Mouse (Mus musculus) cerebellum, adult 2 months (tissue): ENCODE measurements around the gene Keg1. TPM values are rescaled to one million over a fixed set of nuclear protein-coding genes. Genes with fewer than 3 reads are reported as not detected.
"Not testable (repeated sequence)": the region's sequence is repeated elsewhere in the genome, so short reads cannot be mapped to it uniquely, and the experiment has no call there.

Experiments
- DNase-seq, 2 experiments: peaks; one replicate each; pipeline ENCODE4 v3.0.0; 2021
- H3K27ac ChIP-seq: fragments of 200-500 bp; 2 replicates; pipeline ENCODE4 v1.5.1; 2012; ENCODE audit warnings: low read length, control low read depth, inconsistent platforms; ENCODE audit not compliant: insufficient read depth
- H3K27me3 ChIP-seq: fragments of 200-500 bp; 2 replicates; pipeline ENCODE4 v1.6.1; 2012; ENCODE audit warnings: inconsistent platforms, mild to moderate bottlenecking, low read length, moderate library complexity; ENCODE audit not compliant: control insufficient read depth, insufficient read depth
- H3K4me1 ChIP-seq: fragments of 200-500 bp; 2 replicates; pipeline ENCODE4 v1.6.1; 2011; ENCODE audit warnings: low read length; ENCODE audit not compliant: control insufficient read depth, insufficient read depth
- H3K4me3 ChIP-seq: fragments of 200-500 bp; replicated peaks from 2 replicates; pipeline ENCODE3; 2011; ENCODE audit warnings: mild to moderate bottlenecking, low read depth, low read length, control low read depth; ENCODE audit not compliant: insufficient read depth
- CTCF ChIP-seq: fragments of 200-500 bp; IDR thresholded peaks from 2 replicates; pipeline ENCODE4 v1.5.1; 2011; ENCODE audit warnings: low read depth, mild to moderate bottlenecking, control low read depth, low read length, moderate library complexity, borderline replicate concordance; ENCODE audit not compliant: insufficient read depth
- POLR2A ChIP-seq: fragments of 200-500 bp; IDR thresholded peaks from 2 replicates; pipeline ENCODE4 v1.6.1; 2011; ENCODE audit warnings: low read length, control low read depth, borderline replicate concordance; ENCODE audit not compliant: insufficient read depth
- WGBS: fragments of 180-500 bp; shearing (Covaris S2); methylation state at CpG from one replicate; pipeline ENCODE4 v1.1.7; 2018; 5-methylcytosine and 5-hydroxymethylcytosine counted together
- polyA plus RNA-seq: library from polyadenylated mRNA; depleted of rRNA; stranded (reverse); fragments of >200 nt; gene quantifications from 2 replicates; pipeline ENCODE4 v1.2.3, GENCODE M21; 2012

Keg1 gene
- polyA plus RNA-seq, 1 experiment, result not detected

DNA sequence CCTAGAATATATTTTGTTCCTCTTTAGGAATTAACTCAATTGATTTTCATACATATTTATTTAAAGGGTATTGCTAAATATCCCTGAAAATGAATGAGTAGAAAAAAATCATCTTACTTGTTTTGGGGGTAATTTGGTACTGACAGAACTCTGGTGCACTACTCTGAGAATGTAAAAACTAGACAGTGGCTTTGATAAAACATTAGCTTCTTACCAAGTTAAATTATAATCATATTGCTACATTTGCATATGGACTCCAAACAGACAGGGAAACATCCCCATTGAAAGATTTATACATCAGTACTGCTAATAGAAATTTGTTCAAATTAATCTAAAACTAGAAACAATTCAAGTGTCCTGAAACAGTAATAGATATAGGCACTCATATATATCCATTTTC, 10.4 kb upstream of the Keg1 start:
- no peak for DNase-seq
- H3K27ac ChIP-seq, result no peak overlapping the region
- TF ChIP-seq POLR2A (no peak), CTCF (no peak)

DNA sequence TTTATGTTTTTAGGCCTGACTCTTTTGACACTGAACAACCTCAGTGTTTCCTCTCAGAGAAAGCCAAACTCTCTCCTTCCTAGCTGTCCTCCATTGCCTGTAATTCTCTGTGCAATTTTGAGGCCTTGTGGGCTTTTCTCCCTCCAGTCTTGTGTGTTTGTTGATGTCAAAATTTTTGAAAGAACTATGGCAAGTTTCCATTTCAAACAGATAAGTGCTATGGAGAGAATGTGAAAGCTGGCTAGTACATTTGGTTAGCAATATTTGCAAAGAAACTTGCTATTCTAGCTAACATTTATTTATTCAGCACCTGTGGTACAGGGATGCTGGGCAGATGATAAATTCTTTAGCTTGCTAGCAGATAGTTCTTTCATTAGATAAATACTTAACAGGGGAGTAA, 635 bp downstream of the Keg1 start:
- no peak for TF ChIP-seq CTCF
- TF ChIP-seq POLR2A, result no peak
- Histone ChIP-seq H3K27me3 (no peaks in the 10 kb centered on the region), H3K4me1 (no peaks in the 10 kb centered on the region), H3K27ac (no peak overlapping the region), H3K4me3 (no peak overlapping the region)
- DNase-seq, result no peak

More for the DNA sequence above, 10.4 kb upstream of the Keg1 start:
- Histone ChIP-seq H3K27me3 (no peaks in the 10 kb centered on the region), H3K4me1 (no peaks in the 10 kb centered on the region), H3K4me3 (no peak overlapping the region)

DNA sequence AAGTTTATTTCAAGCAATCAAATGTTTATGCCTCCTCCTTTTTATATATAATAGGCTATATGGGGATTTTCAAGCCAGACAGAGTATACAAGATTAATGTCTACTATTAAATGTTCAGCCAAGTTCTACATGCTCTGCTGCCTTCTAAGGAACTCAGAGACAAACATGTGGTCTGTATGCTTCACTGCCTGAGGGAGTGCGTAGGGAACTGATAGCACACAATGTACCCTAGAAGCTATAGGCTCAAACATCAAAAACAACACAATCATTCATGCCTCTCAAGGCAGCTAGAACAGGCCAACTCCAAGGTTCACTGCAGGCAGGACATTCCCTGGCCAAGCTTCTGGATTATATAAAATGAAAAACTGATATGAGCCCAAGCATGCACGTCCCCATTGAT, 12.9 kb downstream of the Keg1 start:
- Histone ChIP-seq H3K4me3 (no peak overlapping the region), H3K27ac (no peak overlapping the region), H3K27me3 (no peaks in the 10 kb centered on the region), H3K4me1 (no peaks in the 10 kb centered on the region)
- TF ChIP-seq POLR2A (no peak), CTCF (no peak)
- no peak for DNase-seq
- WGBS, result 74% methylated on average over 2 of the region's 2 CpGs

DNA sequence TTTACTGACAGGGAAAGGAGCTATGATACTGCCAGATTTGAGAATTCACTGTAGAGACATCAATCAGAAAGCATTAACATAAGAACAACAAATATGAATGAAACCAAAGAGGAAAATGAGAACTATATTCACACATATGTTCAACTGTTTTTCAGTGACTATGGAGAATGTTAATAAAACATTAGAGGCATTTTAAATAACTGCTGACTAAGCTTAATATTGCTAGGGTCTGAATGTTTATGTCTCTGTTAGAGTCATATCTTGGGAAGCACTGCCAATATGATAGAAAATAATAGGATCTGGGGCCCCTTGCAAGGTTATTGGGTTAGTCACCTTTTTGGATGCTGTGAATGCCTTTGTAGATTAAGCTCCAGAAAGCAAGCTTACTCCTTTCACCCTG, 13.4 kb downstream of the Keg1 start:
- no peak for TF ChIP-seq CTCF
- no peak for TF ChIP-seq POLR2A

DNA sequence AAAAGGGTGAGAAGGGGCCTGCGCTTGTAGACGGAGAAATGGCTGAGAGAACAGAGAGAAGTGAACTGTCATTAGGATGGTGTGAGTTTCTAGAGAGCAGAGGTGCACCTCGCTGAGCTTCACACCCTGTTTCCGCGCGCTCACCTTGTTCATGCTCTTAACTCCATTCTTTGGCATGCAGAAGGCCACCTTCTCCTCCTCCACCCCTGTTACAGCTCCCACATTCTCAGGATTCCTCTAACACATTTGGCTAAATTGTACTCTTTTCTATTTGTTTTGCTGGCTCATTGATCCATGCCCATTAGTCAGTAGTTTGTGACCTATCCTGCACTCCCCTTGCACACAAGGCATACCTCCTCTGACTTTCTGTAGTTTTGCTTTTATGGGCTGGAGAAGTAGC, 23.6 kb downstream of the Keg1 start:
- no peak for DNase-seq
- Histone ChIP-seq H3K4me3 (no peak overlapping the region), H3K4me1 (no peaks in the 10 kb centered on the region), H3K27me3 (no peaks in the 10 kb centered on the region), H3K27ac (no peak overlapping the region)
- 90% methylated on average over 6 of the region's 6 CpGs for WGBS
- TF ChIP-seq POLR2A (no peak), CTCF (no peak)

More for the DNA sequence above, 13.4 kb downstream of the Keg1 start:
- no peaks in the 10 kb centered on the region for H3K4me1 ChIP-seq
- no peak for DNase-seq
- no peaks in the 10 kb centered on the region for H3K27me3 ChIP-seq
- H3K27ac ChIP-seq, result no peak overlapping the region
- H3K4me3 ChIP-seq, result no peak overlapping the region

DNA sequence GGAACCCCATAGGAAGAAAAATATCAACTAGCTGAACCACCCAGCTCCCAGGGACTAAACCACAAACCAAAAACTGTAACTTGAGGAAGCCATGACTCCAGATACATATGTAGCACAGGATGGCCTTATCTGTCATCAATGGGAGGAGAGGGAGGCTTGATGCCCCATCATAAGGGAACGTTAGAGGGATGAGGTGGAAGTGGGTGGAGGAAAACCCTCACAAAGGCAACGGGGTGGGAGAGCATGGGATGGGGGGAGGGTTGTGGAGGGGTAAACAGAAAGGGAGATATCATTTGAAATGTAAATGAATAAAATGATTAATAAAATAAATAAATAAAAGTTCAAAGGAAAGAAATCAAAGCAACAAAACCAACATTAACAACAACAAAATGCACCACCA, 24.9 kb downstream of the Keg1 start:
- WGBS, result 67% methylated on average over 2 of the region's 2 CpGs
- TF ChIP-seq POLR2A, result no peak
- TF ChIP-seq CTCF, result no peak
- no peak for DNase-seq

DNA sequence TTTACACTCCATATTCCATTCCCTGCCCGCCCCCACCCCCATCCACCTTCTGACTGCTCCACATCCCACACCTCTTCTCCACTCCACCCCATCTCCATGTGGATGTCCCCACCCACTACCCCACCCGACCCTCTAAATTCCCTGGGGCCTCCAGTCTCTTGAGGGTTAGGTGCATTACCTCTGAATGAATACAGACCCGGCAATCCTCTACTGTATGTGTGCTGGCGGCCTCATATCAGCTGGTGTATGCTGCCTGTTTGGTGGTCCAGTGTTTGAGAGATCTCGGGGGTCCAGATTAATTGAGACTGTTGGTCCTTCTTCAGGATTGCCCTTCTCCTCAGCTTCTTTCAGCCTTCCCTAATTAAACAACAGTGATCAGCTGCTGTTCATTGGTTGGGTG, 25.3 kb downstream of the Keg1 start:
- 86% methylated on average over 5 of the region's 5 CpGs for WGBS
- not testable (repeated sequence) for H3K4me1 ChIP-seq, DNase-seq, H3K27ac ChIP-seq, H3K4me3 ChIP-seq, H3K27me3 ChIP-seq

More for the DNA sequence above, 24.9 kb downstream of the Keg1 start:
- H3K27ac ChIP-seq, result no peak overlapping the region
- no peak overlapping the region for H3K4me3 ChIP-seq
- H3K4me1 ChIP-seq, result no peaks in the 10 kb centered on the region
- H3K27me3 ChIP-seq, result no peaks in the 10 kb centered on the region

DNA sequence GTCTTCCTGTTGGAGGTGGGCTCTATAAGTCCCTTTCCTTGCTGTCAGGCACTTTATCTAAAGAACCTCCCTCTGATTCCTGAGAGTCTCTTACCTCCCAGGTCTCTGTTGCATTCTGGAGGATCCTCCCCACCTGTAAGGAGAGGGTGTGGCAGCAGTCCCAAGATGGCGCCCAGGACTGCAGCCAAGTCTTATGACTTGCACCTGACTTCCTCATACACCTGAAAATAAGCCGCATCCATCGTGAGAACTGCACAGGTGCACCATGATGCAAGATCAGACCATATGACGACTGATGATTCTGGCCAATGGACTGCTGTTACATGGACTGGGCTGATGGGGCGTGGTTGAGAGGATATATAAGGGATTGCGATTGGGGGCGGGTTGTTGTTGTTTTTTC, 26.0 kb downstream of the Keg1 start:
- not testable (repeated sequence) for DNase-seq, H3K4me1 ChIP-seq, H3K27me3 ChIP-seq, H3K4me3 ChIP-seq, H3K27ac ChIP-seq
- WGBS, result 93% methylated on average over 7 of the region's 7 CpGs

DNA sequence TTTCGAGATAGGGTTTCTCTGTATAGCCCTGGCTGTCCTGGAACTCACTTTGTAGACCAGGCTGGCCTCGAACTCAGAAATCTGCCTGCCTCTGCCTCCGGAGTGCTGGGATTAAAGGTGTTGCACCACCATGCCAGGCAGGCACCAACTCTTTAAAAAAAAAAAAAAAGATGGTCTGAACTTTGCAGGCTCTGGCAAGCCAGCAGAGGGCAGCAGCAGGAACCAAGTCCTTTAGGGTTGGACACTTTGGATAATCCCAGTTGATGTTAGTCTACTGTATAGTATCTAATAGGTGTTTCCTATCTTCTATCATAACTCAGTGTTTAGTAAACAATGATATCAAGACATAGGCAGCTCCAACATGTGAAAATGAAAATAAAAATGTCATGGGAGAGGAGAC, 26.7 kb downstream of the Keg1 start:
- WGBS, result 53% methylated on average over 3 of the region's 3 CpGs
- Histone ChIP-seq H3K4me3 (no peak overlapping the region), H3K27ac (no peak overlapping the region), H3K27me3 (no peaks in the 10 kb centered on the region), H3K4me1 (no peaks in the 10 kb centered on the region)
- DNase-seq, result peak; percentile 31 to 38
- TF ChIP-seq POLR2A (no peak), CTCF (peak; percentile 21; the same call in 1 of the 2 replicates)
